Mouse (Mus musculus): ENCODE measurements around the gene Tbck. TPM values are rescaled to one million over a fixed set of nuclear protein-coding genes. Genes with fewer than 3 reads are reported as not detected.

Tbck gene
- polyA plus RNA-seq, 1 experiment from 2014 or later = 33.2 TPM

GRCm38 (mm10) chr3:132776686-132777085, 92.7 kb downstream of the Tbck start:
- DNase-seq = no peak
- Histone ChIP-seq H3K9me3 (ENCODE audit: control insufficient read depth, low read length) (no peaks in the 10 kb centered on the region), H3K4me2 (ENCODE audit: low read length) (no peak overlapping the region), H3K9ac (replicated peaks; ENCODE audit: low read length) (no peak overlapping the region), H3K4me1 (ENCODE audit: control insufficient read depth, insufficient read depth, low read length) (no peaks in the 10 kb centered on the region), H3K27me3 (ENCODE audit: control insufficient read depth, insufficient read depth, low read length) (no peaks in the 10 kb centered on the region), H3K4me3 (replicated peaks; ENCODE audit: low read depth, low read length) (no peak overlapping the region), H3K36me3 (ENCODE audit: control insufficient read depth, insufficient read depth, low read length) (0 out of 2 replicates have a peak, but pooled peaks cover 2% of the 10 kb centered on the region), H3K27ac (replicated peaks; ENCODE audit: low read depth, low read length) (no peak overlapping the region)
- WGBS = 96% methylated on average over 7 of the region's 7 CpGs
- ATAC-seq (ENCODE audit: low FRiP score, low TSS enrichment) = no peak

GRCm38 (mm10) chr3:132781103-132781502, 97.2 kb downstream of the Tbck start:
- Histone ChIP-seq H3K4me1 (ENCODE audit: control insufficient read depth, insufficient read depth, low read length) (no peaks in the 10 kb centered on the region), H3K4me2 (ENCODE audit: low read length) (no peak overlapping the region), H3K4me3 (replicated peaks; ENCODE audit: low read depth, low read length) (no peak overlapping the region), H3K9me3 (ENCODE audit: control insufficient read depth, low read length) (no peaks in the 10 kb centered on the region), H3K27ac (replicated peaks; ENCODE audit: low read depth, low read length) (no peak overlapping the region), H3K27me3 (ENCODE audit: control insufficient read depth, insufficient read depth, low read length) (no peaks in the 10 kb centered on the region), H3K9ac (replicated peaks; ENCODE audit: low read length) (no peak overlapping the region), H3K36me3 (ENCODE audit: control insufficient read depth, insufficient read depth, low read length) (no peaks in the 10 kb centered on the region)
- WGBS = 100% methylated on average over 2 of the region's 2 CpGs
- ATAC-seq (ENCODE audit: low FRiP score, low TSS enrichment) = no peak
- DNase-seq = no peak

GRCm38 (mm10) chr3:132783087-132783486, 99.1 kb downstream of the Tbck start:
- no peak overlapping the region for H3K27ac ChIP-seq (replicated peaks; ENCODE audit: low read depth, low read length)
- WGBS = 87% methylated on average over 1 of the region's 1 CpGs
- no peaks in the 10 kb centered on the region for H3K27me3 ChIP-seq (ENCODE audit: control insufficient read depth, insufficient read depth, low read length)
- peak; percentile 8 for DNase-seq
- no peaks in the 10 kb centered on the region for H3K4me1 ChIP-seq (ENCODE audit: control insufficient read depth, insufficient read depth, low read length)
- no peak overlapping the region for H3K9ac ChIP-seq (replicated peaks; ENCODE audit: low read length)
- H3K36me3 ChIP-seq (ENCODE audit: control insufficient read depth, insufficient read depth, low read length) = no peaks in the 10 kb centered on the region
- ATAC-seq (ENCODE audit: low FRiP score, low TSS enrichment) = no peak
- H3K9me3 ChIP-seq (ENCODE audit: control insufficient read depth, low read length) = no peaks in the 10 kb centered on the region
- H3K4me2 ChIP-seq (ENCODE audit: low read length) = no peak overlapping the region
- no peak overlapping the region for H3K4me3 ChIP-seq (replicated peaks; ENCODE audit: low read depth, low read length)

- no peak for DNase-seq
- no peak overlapping the region for H3K4me2 ChIP-seq (ENCODE audit: low read length)
Measured at GRCm38 (mm10) chr3:132784732-132785131, 100.8 kb downstream of the Tbck start.

GRCm38 (mm10) chr3:132786690-132787089, 102.7 kb downstream of the Tbck start:
- Histone ChIP-seq H3K27ac (replicated peaks; ENCODE audit: low read depth, low read length) (no peak overlapping the region), H3K9me3 (ENCODE audit: control insufficient read depth, low read length) (no peaks in the 10 kb centered on the region), H3K27me3 (ENCODE audit: control insufficient read depth, insufficient read depth, low read length) (no peaks in the 10 kb centered on the region), H3K36me3 (ENCODE audit: control insufficient read depth, insufficient read depth, low read length) (no peaks in the 10 kb centered on the region), H3K4me2 (ENCODE audit: low read length) (no peak overlapping the region), H3K4me3 (replicated peaks; ENCODE audit: low read depth, low read length) (no peak overlapping the region), H3K4me1 (ENCODE audit: control insufficient read depth, insufficient read depth, low read length) (no peaks in the 10 kb centered on the region), H3K9ac (replicated peaks; ENCODE audit: low read length) (no peak overlapping the region)
- WGBS = 91% methylated on average over 3 of the region's 3 CpGs
- DNase-seq (no peak), ATAC-seq (ENCODE audit: low FRiP score, low TSS enrichment) (no peak; the same call in 1 of the 2 replicates)

More at GRCm38 (mm10) chr3:132784732-132785131, 100.8 kb downstream of the Tbck start:
- WGBS = 92% methylated on average over 6 of the region's 6 CpGs
- no peak overlapping the region for H3K9ac ChIP-seq (replicated peaks; ENCODE audit: low read length)
- no peak for ATAC-seq (ENCODE audit: low FRiP score, low TSS enrichment)
- no peaks in the 10 kb centered on the region for H3K36me3 ChIP-seq (ENCODE audit: control insufficient read depth, insufficient read depth, low read length)
- H3K4me1 ChIP-seq (ENCODE audit: control insufficient read depth, insufficient read depth, low read length) = no peaks in the 10 kb centered on the region
- no peaks in the 10 kb centered on the region for H3K9me3 ChIP-seq (ENCODE audit: control insufficient read depth, low read length)
- no peak overlapping the region for H3K4me3 ChIP-seq (replicated peaks; ENCODE audit: low read depth, low read length)
- no peak overlapping the region for H3K27ac ChIP-seq (replicated peaks; ENCODE audit: low read depth, low read length)
- no peaks in the 10 kb centered on the region for H3K27me3 ChIP-seq (ENCODE audit: control insufficient read depth, insufficient read depth, low read length)

GRCm38 (mm10) chr3:132787775-132788174, 103.8 kb downstream of the Tbck start:
- H3K27me3 ChIP-seq (ENCODE audit: control insufficient read depth, insufficient read depth, low read length) = no peaks in the 10 kb centered on the region
- H3K9ac ChIP-seq (replicated peaks; ENCODE audit: low read length) = no peak overlapping the region
- ATAC-seq (ENCODE audit: low FRiP score, low TSS enrichment) (no peak), DNase-seq (no peak)
- H3K4me1 ChIP-seq (ENCODE audit: control insufficient read depth, insufficient read depth, low read length) = no peaks in the 10 kb centered on the region
- no peak overlapping the region for H3K4me2 ChIP-seq (ENCODE audit: low read length)
- no peak overlapping the region for H3K27ac ChIP-seq (replicated peaks; ENCODE audit: low read depth, low read length)
- 95% methylated on average over 4 of the region's 4 CpGs for WGBS
- no peak overlapping the region for H3K4me3 ChIP-seq (replicated peaks; ENCODE audit: low read depth, low read length)
- no peaks in the 10 kb centered on the region for H3K9me3 ChIP-seq (ENCODE audit: control insufficient read depth, low read length)
- no peaks in the 10 kb centered on the region for H3K36me3 ChIP-seq (ENCODE audit: control insufficient read depth, insufficient read depth, low read length)

GRCm38 (mm10) chr3:132791140-132791539, 107.2 kb downstream of the Tbck start:
- no peaks in the 10 kb centered on the region for H3K27me3 ChIP-seq (ENCODE audit: control insufficient read depth, insufficient read depth, low read length)
- ATAC-seq (ENCODE audit: low FRiP score, low TSS enrichment) (no peak), DNase-seq (no peak)
- no peak overlapping the region for H3K27ac ChIP-seq (replicated peaks; ENCODE audit: low read depth, low read length)
- H3K4me3 ChIP-seq (replicated peaks; ENCODE audit: low read depth, low read length) = no peak overlapping the region
- no peak overlapping the region for H3K9ac ChIP-seq (replicated peaks; ENCODE audit: low read length)
- no peaks in the 10 kb centered on the region for H3K36me3 ChIP-seq (ENCODE audit: control insufficient read depth, insufficient read depth, low read length)
- H3K9me3 ChIP-seq (ENCODE audit: control insufficient read depth, low read length) = no peaks in the 10 kb centered on the region
- H3K4me1 ChIP-seq (ENCODE audit: control insufficient read depth, insufficient read depth, low read length) = no peaks in the 10 kb centered on the region
- H3K4me2 ChIP-seq (ENCODE audit: low read length) = no peak overlapping the region
- WGBS = 97% methylated on average over 4 of the region's 4 CpGs

- DNase-seq = no peak
- WGBS = 89% methylated on average over 1 of the region's 1 CpGs
- H3K36me3 ChIP-seq (ENCODE audit: control insufficient read depth, insufficient read depth, low read length) = 0 out of 2 replicates have a peak, but pooled peaks cover 6% of the 10 kb centered on the region
Measured at GRCm38 (mm10) chr3:132800196-132800595, 116.3 kb downstream of the Tbck start.

GRCm38 (mm10) chr3:132801910-132802309, 118.0 kb downstream of the Tbck start:
- 91% methylated on average over 3 of the region's 3 CpGs for WGBS
- Histone ChIP-seq H3K9me3 (ENCODE audit: control insufficient read depth, low read length) (no peaks in the 10 kb centered on the region), H3K4me2 (ENCODE audit: low read length) (no peak overlapping the region), H3K36me3 (ENCODE audit: control insufficient read depth, insufficient read depth, low read length) (0 out of 2 replicates have a peak, but pooled peaks cover 6% of the 10 kb centered on the region), H3K4me3 (replicated peaks; ENCODE audit: low read depth, low read length) (no peak overlapping the region), H3K4me1 (ENCODE audit: control insufficient read depth, insufficient read depth, low read length) (no peaks in the 10 kb centered on the region), H3K27me3 (ENCODE audit: control insufficient read depth, insufficient read depth, low read length) (no peaks in the 10 kb centered on the region), H3K9ac (replicated peaks; ENCODE audit: low read length) (no peak overlapping the region), H3K27ac (replicated peaks; ENCODE audit: low read depth, low read length) (no peak overlapping the region)
- ATAC-seq (ENCODE audit: low FRiP score, low TSS enrichment) (no peak), DNase-seq (no peak)

More at GRCm38 (mm10) chr3:132800196-132800595, 116.3 kb downstream of the Tbck start:
- H3K4me1 ChIP-seq (ENCODE audit: control insufficient read depth, insufficient read depth, low read length) = no peaks in the 10 kb centered on the region
- no peaks in the 10 kb centered on the region for H3K27me3 ChIP-seq (ENCODE audit: control insufficient read depth, insufficient read depth, low read length)
- no peak overlapping the region for H3K4me3 ChIP-seq (replicated peaks; ENCODE audit: low read depth, low read length)
- no peak overlapping the region for H3K4me2 ChIP-seq (ENCODE audit: low read length)
- no peak for ATAC-seq (ENCODE audit: low FRiP score, low TSS enrichment)
- H3K27ac ChIP-seq (replicated peaks; ENCODE audit: low read depth, low read length) = no peak overlapping the region
- no peaks in the 10 kb centered on the region for H3K9me3 ChIP-seq (ENCODE audit: control insufficient read depth, low read length)
- no peak overlapping the region for H3K9ac ChIP-seq (replicated peaks; ENCODE audit: low read length)

All from midbrain, embryonic 14.5 days (tissue).